Mouse (Mus musculus): Measurements from ENCODE around the gene Pa2g4.

- TF ChIP-seq ZNF384 (IDR thresholded peaks at IDR 0.05; ENCODE audit: low read depth, low read length) = no peak
- TF ChIP-seq MAFK (IDR thresholded peaks at IDR 0.05; ENCODE audit: insufficient read depth, low read depth, low read length) = no peak
- TF ChIP-seq CHD2 (IDR thresholded peaks at IDR 0.05; ENCODE audit: low read depth, low read length) = no peak
These were observed 49.1 kb upstream of the Pa2g4 start for GRCm38 (mm10) chr10:128614934-128615333.
